Mouse (Mus musculus) hindbrain, embryonic 14.5 days (tissue): ENCODE data around the gene Rbm6. TPM values are rescaled to one million over a fixed set of nuclear protein-coding genes. Genes with fewer than 3 reads are reported as not detected.
A peak's percentile ranks its signal among the peaks of the same experiment; 100 is the strongest.

Experiments used
- ATAC-seq: fragments of 200-750 bp; cut with Nextera tagmentation; 2 replicates; pipeline ENCODE4 v1.8.0; 2017; ENCODE audit warnings: moderate number of reproducible peaks, mild to moderate bottlenecking, moderate TSS enrichment, moderate library complexity; ENCODE audit not compliant: low FRiP score
- DNase-seq: peaks from one replicate; pipeline ENCODE4 v3.0.0-alpha.2; 2015; ENCODE audit warnings: low spot score
- H3K27ac ChIP-seq: fragments of 300-500 bp; sonication (generic); 2 replicates; pipeline ENCODE4 v1.5.1; 2014; ENCODE audit warnings: mild to moderate bottlenecking, moderate library complexity
- H3K27me3 ChIP-seq: fragments of 300-500 bp; sonication (generic); 2 replicates; pipeline ENCODE4 v1.6.1; 2014; ENCODE audit warnings: mild to moderate bottlenecking, low read length, mixed read lengths; ENCODE audit not compliant: control insufficient read depth, insufficient read depth
- H3K36me3 ChIP-seq: fragments of 300-500 bp; sonication (generic); replicated peaks from 2 replicates; pipeline ENCODE4 v1.6.1; 2014; ENCODE audit not compliant: control insufficient read depth, insufficient read depth
- H3K4me1 ChIP-seq: fragments of 300-500 bp; sonication (generic); replicated peaks from 2 replicates; pipeline ENCODE4 v1.6.1; 2014; ENCODE audit warnings: antibody characterized with exemption, low read length, mixed read lengths; ENCODE audit not compliant: control insufficient read depth, insufficient read depth
- H3K4me2 ChIP-seq: fragments of 300-500 bp; sonication (generic); replicated peaks from 2 replicates; pipeline ENCODE4 v1.6.1; 2014; ENCODE audit warnings: mild to moderate bottlenecking, moderate library complexity
- H3K4me3 ChIP-seq: fragments of 300-500 bp; sonication (generic); replicated peaks from 2 replicates; pipeline ENCODE4 v1.5.1; 2014; ENCODE audit warnings: mild to moderate bottlenecking, low read length
- H3K9ac ChIP-seq: fragments of 300-500 bp; sonication (generic); 2 replicates; pipeline ENCODE4 v1.6.1; 2014
- H3K9me3 ChIP-seq: fragments of 300-500 bp; sonication (generic); 2 replicates; pipeline ENCODE4 v1.6.1; 2016; ENCODE audit warnings: low read length; ENCODE audit not compliant: control insufficient read depth
- WGBS: fragments of 180-500 bp; shearing (Covaris S2); extraction: QIAGEN DNeasy Blood & Tissue Kit; methylation state at CpG from one replicate; pipeline ENCODE4 v1.1.7; 2014; 5-methylcytosine and 5-hydroxymethylcytosine counted together
- polyA plus RNA-seq: library from polyadenylated mRNA; unstranded; fragments of >200 nt; fragmentation: Nextera tagmentation; extraction: Ambion mirVana; gene quantifications from 2 replicates; pipeline ENCODE4 v1.2.1, GENCODE M21; 2014

The Rbm6 gene
- polyA plus RNA-seq = 79.2 and 80.4 TPM in 2 replicates

- 0 out of 2 replicates have a peak, but pooled peaks cover 5% of the 10 kb centered on the region for H3K36me3 ChIP-seq
- no peaks in the 10 kb centered on the region for H3K9me3 ChIP-seq
- WGBS = 12% methylated on average over 14 of the region's 14 CpGs
- peak within 1 kb of the TSS; percentile 86 for H3K4me2 ChIP-seq
- no peak for DNase-seq
- no peak for ATAC-seq
- peak within 1 kb of the TSS; percentile 95 for H3K27ac ChIP-seq
- peak within 1 kb of the TSS; percentile 94 for H3K4me3 ChIP-seq
- peak within 1 kb of the TSS; percentile 96 for H3K9ac ChIP-seq
- H3K27me3 ChIP-seq = no peaks in the 10 kb centered on the region
- peaks cover 12% of the 10 kb centered on the region for H3K4me1 ChIP-seq
Observed at GRCm38 (mm10) chr9:107873137-107873536, at the start of gene Rbm6. TSS of gene Rbm6 (minus strand) at chr9:107873237.

- Histone ChIP-seq H3K27me3 (no peaks in the 10 kb centered on the region), H3K4me2 (no peak overlapping the region), H3K27ac (no peak overlapping the region), H3K9me3 (no peaks in the 10 kb centered on the region), H3K4me3 (no peak overlapping the region), H3K9ac (no peak overlapping the region), H3K36me3 (no peaks in the 10 kb centered on the region), H3K4me1 (peaks cover 9% of the 10 kb centered on the region; the same call in 1 of the 2 replicates)
- DNase-seq = no peak
- no peak for ATAC-seq
- WGBS = 85% methylated on average over 5 of the region's 5 CpGs
Observed at GRCm38 (mm10) chr9:107919441-107919840, 46.4 kb upstream of the Rbm6 start.

DNA sequence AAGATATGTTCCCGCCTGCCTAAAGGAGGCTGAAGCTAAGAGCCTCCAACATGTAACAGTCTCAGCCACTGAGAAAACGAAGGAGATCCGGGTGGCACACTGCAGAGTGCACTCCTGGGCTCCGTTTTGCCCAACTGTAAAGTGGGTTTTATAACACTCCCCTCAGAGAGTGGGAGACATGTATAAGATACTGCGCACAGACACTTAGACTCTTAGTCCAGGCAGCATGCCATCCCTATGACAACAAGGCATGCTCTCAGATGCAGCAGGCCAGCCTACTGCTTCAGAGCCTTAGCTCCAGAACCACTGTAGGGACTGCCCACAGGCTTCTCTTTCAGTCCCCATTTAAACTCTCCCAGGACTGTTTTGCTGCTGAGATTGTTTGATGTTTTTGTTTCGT lies 45.8 kb upstream of the Rbm6 start:
- DNase-seq (no peak), ATAC-seq (no peak)
- Histone ChIP-seq H3K9me3 (no peaks in the 10 kb centered on the region), H3K27ac (no peak overlapping the region), H3K27me3 (no peaks in the 10 kb centered on the region), H3K36me3 (no peaks in the 10 kb centered on the region), H3K9ac (no peak overlapping the region), H3K4me1 (peaks cover 9% of the 10 kb centered on the region; the same call in 1 of the 2 replicates), H3K4me2 (no peak overlapping the region), H3K4me3 (no peak overlapping the region)
- 88% methylated on average over 6 of the region's 6 CpGs for WGBS

GRCm38 (mm10) chr9:107917895-107918608 lies 45.0 kb upstream of the Rbm6 start:
- WGBS = 29% methylated on average over 13 of the region's 13 CpGs
- H3K4me3 ChIP-seq = no peak overlapping the region
- H3K9ac ChIP-seq = peak overlapping the region; percentile 24; the same call in 1 of the 2 replicates
- peak; percentile 34 for DNase-seq
- no peak for ATAC-seq
- no peaks in the 10 kb centered on the region for H3K9me3 ChIP-seq
- H3K4me2 ChIP-seq = no peak overlapping the region; the same call in 1 of the 2 replicates
- no peaks in the 10 kb centered on the region for H3K27me3 ChIP-seq
- no peaks in the 10 kb centered on the region for H3K36me3 ChIP-seq
- H3K4me1 ChIP-seq = peaks cover 6% of the 10 kb centered on the region; the same call in 1 of the 2 replicates
- no peak overlapping the region for H3K27ac ChIP-seq

DNA sequence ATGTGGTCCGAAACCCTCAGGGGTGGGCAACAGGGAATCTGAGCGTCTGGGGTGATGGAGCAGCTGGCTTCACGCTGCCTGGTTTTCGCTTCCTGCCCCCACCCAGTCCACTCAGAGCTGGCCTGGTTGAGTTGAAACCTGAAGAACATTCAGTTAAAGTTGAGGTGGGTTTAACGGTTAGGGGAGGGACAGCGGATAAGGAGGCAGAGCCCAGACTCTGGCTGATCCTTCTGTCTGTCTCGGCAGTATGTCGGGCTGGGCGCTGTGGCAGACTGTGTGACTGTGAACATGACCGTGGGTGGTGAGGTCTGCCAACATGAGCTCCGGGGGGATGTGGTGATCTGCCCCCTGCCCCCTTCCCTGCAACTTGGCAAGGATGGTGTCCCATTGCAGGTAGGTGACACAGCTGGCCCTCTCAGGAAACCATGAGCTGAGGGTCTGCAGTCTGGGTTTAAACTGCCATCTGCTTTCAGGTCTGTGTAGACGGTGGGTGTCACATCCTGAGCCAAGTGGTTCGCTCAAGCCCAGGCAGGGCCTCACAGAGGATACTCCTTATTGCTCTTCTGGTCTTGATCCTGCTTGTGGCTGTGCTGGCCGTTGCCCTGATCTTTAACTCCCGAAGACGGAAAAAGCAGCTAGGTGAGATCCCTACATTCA lies 41.9 kb upstream of the Rbm6 start:
- Histone ChIP-seq H3K4me1 (peaks cover 6% of the 10 kb centered on the region; the same call in 1 of the 2 replicates), H3K27ac (no peak overlapping the region), H3K9ac (no peak overlapping the region), H3K4me2 (no peak overlapping the region), H3K9me3 (no peaks in the 10 kb centered on the region), H3K36me3 (no peaks in the 10 kb centered on the region), H3K27me3 (no peaks in the 10 kb centered on the region), H3K4me3 (no peak overlapping the region)
- DNase-seq (no peak), ATAC-seq (no peak)
- 84% methylated on average over 16 of the region's 16 CpGs for WGBS

- no peaks in the 10 kb centered on the region for H3K9me3 ChIP-seq
- DNase-seq = no peak
- WGBS = 90% methylated on average over 15 of the region's 15 CpGs
- H3K4me2 ChIP-seq = no peak overlapping the region
- no peaks in the 10 kb centered on the region for H3K36me3 ChIP-seq
- no peak for ATAC-seq
- H3K4me3 ChIP-seq = no peak overlapping the region
- H3K27me3 ChIP-seq = no peaks in the 10 kb centered on the region
- H3K9ac ChIP-seq = no peak overlapping the region
- H3K27ac ChIP-seq = no peak overlapping the region
- H3K4me1 ChIP-seq = 0 out of 2 replicates have a peak, but pooled peaks cover 3% of the 10 kb centered on the region
Observed at GRCm38 (mm10) chr9:107910025-107910769, 37.2 kb upstream of the Rbm6 start.

DNA sequence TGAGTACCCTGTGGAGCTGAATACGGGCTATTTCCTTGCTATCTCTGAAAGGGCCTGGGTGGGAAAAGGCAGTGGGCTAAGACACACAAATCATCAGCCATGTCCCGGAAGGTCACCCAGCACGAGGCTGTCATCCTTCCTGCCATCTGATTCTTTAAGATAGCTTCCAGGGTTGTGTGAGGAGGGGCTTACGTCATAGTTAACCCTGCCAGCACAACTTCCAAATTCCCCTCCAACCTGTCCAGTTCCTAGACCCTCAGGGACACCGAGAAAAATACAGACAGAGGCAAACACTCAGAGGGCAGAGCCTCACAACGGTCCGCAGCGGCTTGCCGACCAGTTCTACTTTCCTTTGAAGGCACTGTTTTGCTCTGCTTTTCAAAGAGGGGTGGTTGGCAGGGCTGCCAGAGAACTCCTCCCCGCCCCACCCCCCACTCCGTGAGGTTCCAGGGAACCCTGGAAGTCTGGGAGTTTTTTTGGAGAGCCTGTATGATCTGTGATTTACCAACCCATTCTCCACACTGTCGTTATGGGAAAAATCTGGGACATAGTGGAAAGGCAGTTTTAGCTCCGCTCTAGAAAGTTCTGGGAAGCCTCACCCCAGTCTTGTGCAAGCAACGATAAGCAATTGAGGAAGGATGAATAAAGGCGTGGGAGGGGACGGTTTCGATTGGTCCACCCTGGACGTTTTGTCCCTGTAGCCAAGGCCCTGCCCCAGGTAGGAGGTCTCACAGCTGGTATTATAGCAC lies 35.5 kb upstream of the Rbm6 start:
- H3K4me3 ChIP-seq = no peak overlapping the region
- H3K27ac ChIP-seq = no peak overlapping the region
- no peak for ATAC-seq
- WGBS = 24% methylated on average over 18 of the region's 18 CpGs
- H3K9ac ChIP-seq = no peak overlapping the region
- H3K9me3 ChIP-seq = no peaks in the 10 kb centered on the region
- DNase-seq = no peak
- H3K27me3 ChIP-seq = no peaks in the 10 kb centered on the region
- H3K4me1 ChIP-seq = peaks cover 3% of the 10 kb centered on the region; the same call in 1 of the 2 replicates
- no peaks in the 10 kb centered on the region for H3K36me3 ChIP-seq
- peak overlapping the region; percentile 5; the same call in 1 of the 2 replicates for H3K4me2 ChIP-seq

GRCm38 (mm10) chr9:107907801-107908120 lies 34.7 kb upstream of the Rbm6 start:
- H3K9me3 ChIP-seq = no peaks in the 10 kb centered on the region
- 0 out of 2 replicates have a peak overlapping the region, but pooled peaks have one; percentile 3 for H3K4me2 ChIP-seq
- no peak overlapping the region for H3K27ac ChIP-seq
- peaks cover 3% of the 10 kb centered on the region; the same call in 1 of the 2 replicates for H3K4me1 ChIP-seq
- ATAC-seq = no peak
- peaks cover 2% of the 10 kb centered on the region; the same call in 1 of the 2 replicates for H3K36me3 ChIP-seq
- DNase-seq = no peak
- no peak overlapping the region for H3K9ac ChIP-seq
- H3K27me3 ChIP-seq = no peaks in the 10 kb centered on the region
- no peak overlapping the region for H3K4me3 ChIP-seq
- 81% methylated on average over 14 of the region's 14 CpGs for WGBS
